Mouse (Mus musculus) kidney, postnatal 10 days (tissue): Measurements from ENCODE around the gene Itln1.
"Not testable (repeated sequence)": the region's sequence is repeated elsewhere in the genome, so short reads cannot be mapped to it uniquely, and the experiment has no call there.

Experiments
- DNase-seq: peaks from one replicate; pipeline ENCODE4 v3.0.0; 2021; ENCODE audit warnings: mixed read lengths

The Itln1 gene

GRCm38 (mm10) chr1:171513234-171513633, 21.9 kb downstream of the Itln1 start:
- no peak for DNase-seq

GRCm38 (mm10) chr1:171504586-171504985, 30.5 kb downstream of the Itln1 start:
- DNase-seq: no peak

- peak; percentile 63 for DNase-seq
Observed at GRCm38 (mm10) chr1:171503592-171504291, 31.4 kb downstream of the Itln1 start.

- peak; percentile 96 for DNase-seq
Observed at GRCm38 (mm10) chr1:171503250-171503591, 31.9 kb downstream of the Itln1 start, which contains the start of gene Alyref2. Gene Alyref2 (plus strand): TSS chr1:171503478.

GRCm38 (mm10) chr1:171502388-171503249, 32.5 kb downstream of the Itln1 start:
- peak; percentile 67 for DNase-seq

GRCm38 (mm10) chr1:171501636-171502080, 33.4 kb downstream of the Itln1 start:
- DNase-seq: peak; percentile 46

GRCm38 (mm10) chr1:171501016-171501610, 34.0 kb downstream of the Itln1 start:
- DNase-seq: no peak

GRCm38 (mm10) chr1:171499856-171500255, 35.2 kb downstream of the Itln1 start:
- DNase-seq: no peak

- DNase-seq: no peak
Observed at GRCm38 (mm10) chr1:171495371-171495770, 39.7 kb downstream of the Itln1 start.

- no peak for DNase-seq
Observed at GRCm38 (mm10) chr1:171494241-171494640, 40.9 kb downstream of the Itln1 start.

- DNase-seq: peak; percentile 86
Observed at GRCm38 (mm10) chr1:171478968-171479367, 56.1 kb downstream of the Itln1 start.

- peak; percentile 31 for DNase-seq
Observed at GRCm38 (mm10) chr1:171477758-171478545, 57.1 kb downstream of the Itln1 start.

- DNase-seq: no peak
Observed at GRCm38 (mm10) chr1:171477123-171477522, 58.0 kb downstream of the Itln1 start.

- no peak for DNase-seq
Observed at GRCm38 (mm10) chr1:171473920-171474640, 61.0 kb downstream of the Itln1 start.

GRCm38 (mm10) chr1:171473506-171473905, 61.6 kb downstream of the Itln1 start:
- no peak for DNase-seq

- DNase-seq: not testable (repeated sequence)
Observed at GRCm38 (mm10) chr1:171471941-171472340, 63.2 kb downstream of the Itln1 start.

GRCm38 (mm10) chr1:171471452-171471851, 63.6 kb downstream of the Itln1 start:
- DNase-seq: no peak

GRCm38 (mm10) chr1:171470896-171471295, 64.2 kb downstream of the Itln1 start:
- no peak for DNase-seq

GRCm38 (mm10) chr1:171470371-171470871, 64.7 kb downstream of the Itln1 start:
- DNase-seq: peak; percentile 78

GRCm38 (mm10) chr1:171469678-171470077, 65.4 kb downstream of the Itln1 start:
- no peak for DNase-seq
